Mouse (Mus musculus): Measurements from ENCODE around the gene Tcerg1l. TPM values are rescaled to one million over a fixed set of nuclear protein-coding genes. Genes with fewer than 3 reads are reported as not detected.

Gene Tcerg1l
- polyA plus RNA-seq, 1 experiment from 2014 or later = 0.23 TPM

DNA sequence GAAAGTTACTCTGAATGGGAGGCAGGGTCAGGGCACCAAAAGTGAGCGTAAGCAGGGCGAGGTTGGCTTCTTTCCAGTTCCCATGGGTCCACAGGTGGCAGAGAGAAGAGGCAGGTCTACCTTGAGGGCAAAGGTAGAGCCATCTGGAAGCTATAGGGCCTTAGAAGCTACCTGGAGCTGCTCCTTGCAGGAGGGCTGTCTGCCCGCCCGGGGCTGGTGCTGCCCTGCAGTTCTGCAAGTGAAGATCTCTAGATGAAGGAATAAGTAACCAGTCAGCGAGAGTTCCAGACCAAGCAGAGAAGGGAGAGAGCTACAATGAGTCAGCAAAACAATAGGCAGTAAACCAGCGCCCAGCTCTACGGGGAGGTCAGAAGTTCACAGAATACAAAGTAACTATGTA is 22.0 kb downstream of the Tcerg1l start:
- Histone ChIP-seq H3K4me2 (ENCODE audit: low read depth, low read length) (no peak overlapping the region), H3K9me3 (replicated peaks; ENCODE audit: control insufficient read depth, low read length) (no peaks in the 10 kb centered on the region), H3K27ac (ENCODE audit: low read length) (no peak overlapping the region), H3K4me3 (replicated peaks; ENCODE audit: low read length) (no peak overlapping the region), H3K27me3 (ENCODE audit: control insufficient read depth, insufficient read depth, low read length) (no peaks in the 10 kb centered on the region), H3K36me3 (ENCODE audit: control insufficient read depth, insufficient read depth, low read length) (no peaks in the 10 kb centered on the region), H3K9ac (ENCODE audit: low read length) (no peak overlapping the region), H3K4me1 (ENCODE audit: control insufficient read depth, insufficient read depth, low read length) (peaks cover 5% of the 10 kb centered on the region; the same call in 1 of the 2 replicates)
- peak; percentile 47; the same call in 1 of the 2 replicates for ATAC-seq (ENCODE audit: insufficient read depth, low FRiP score)
- WGBS = 37% methylated on average over 7 of the region's 7 CpGs

DNA sequence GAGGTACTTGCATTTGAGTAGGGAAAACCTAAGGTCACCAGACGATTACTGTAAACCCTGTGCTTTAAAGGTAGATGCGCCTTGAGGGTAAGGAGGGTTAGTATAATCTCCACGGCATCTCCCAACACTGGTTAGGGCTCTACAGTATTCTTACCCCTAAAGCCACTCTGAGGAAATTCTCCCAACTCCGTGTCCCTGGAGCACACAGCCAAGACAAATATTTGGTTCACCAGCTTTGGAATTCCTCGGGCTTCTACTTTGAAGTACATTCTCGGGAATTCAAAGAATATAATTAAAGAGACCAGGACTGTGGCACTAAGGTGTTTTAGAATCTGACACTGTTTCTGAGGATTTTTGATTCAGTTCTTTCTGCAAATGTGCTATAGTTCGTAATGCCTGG is 23.2 kb downstream of the Tcerg1l start:
- Histone ChIP-seq H3K36me3 (ENCODE audit: control insufficient read depth, insufficient read depth, low read length) (no peaks in the 10 kb centered on the region), H3K4me3 (replicated peaks; ENCODE audit: low read length) (no peak overlapping the region), H3K9ac (ENCODE audit: low read length) (no peak overlapping the region), H3K4me1 (ENCODE audit: control insufficient read depth, insufficient read depth, low read length) (peaks cover 5% of the 10 kb centered on the region; the same call in 1 of the 2 replicates), H3K9me3 (replicated peaks; ENCODE audit: control insufficient read depth, low read length) (no peaks in the 10 kb centered on the region), H3K27ac (ENCODE audit: low read length) (no peak overlapping the region), H3K27me3 (ENCODE audit: control insufficient read depth, insufficient read depth, low read length) (no peaks in the 10 kb centered on the region), H3K4me2 (ENCODE audit: low read depth, low read length) (no peak overlapping the region)
- WGBS = 50% methylated on average over 7 of the region's 7 CpGs
- no peak for ATAC-seq (ENCODE audit: insufficient read depth, low FRiP score)

DNA sequence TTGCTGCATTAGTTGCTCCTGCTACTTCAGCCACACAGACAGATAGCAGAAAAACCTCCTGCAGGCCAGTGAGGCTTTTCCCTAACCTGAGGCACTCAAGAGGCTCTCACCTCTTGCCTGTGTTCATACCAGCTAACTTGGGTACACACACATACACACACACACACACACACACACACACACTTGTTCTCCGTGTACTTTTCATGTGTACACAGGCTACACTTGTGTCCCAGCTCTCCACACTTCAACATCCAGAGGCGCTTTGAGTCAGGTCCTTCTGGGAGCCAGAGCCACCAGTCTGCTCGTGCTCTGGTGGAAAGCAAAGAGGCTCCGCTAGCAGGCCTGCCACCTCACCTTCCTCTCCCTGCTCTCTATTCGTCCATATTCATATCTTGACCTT is 24.0 kb downstream of the Tcerg1l start:
- peaks cover 5% of the 10 kb centered on the region; the same call in 1 of the 2 replicates for H3K4me1 ChIP-seq (ENCODE audit: control insufficient read depth, insufficient read depth, low read length)
- no peaks in the 10 kb centered on the region for H3K27me3 ChIP-seq (ENCODE audit: control insufficient read depth, insufficient read depth, low read length)
- H3K4me3 ChIP-seq (replicated peaks; ENCODE audit: low read length) = no peak overlapping the region
- H3K9me3 ChIP-seq (replicated peaks; ENCODE audit: control insufficient read depth, low read length) = no peaks in the 10 kb centered on the region
- 73% methylated on average over 5 of the region's 5 CpGs for WGBS
- ATAC-seq (ENCODE audit: insufficient read depth, low FRiP score) = no peak; the same call in 1 of the 2 replicates
- H3K9ac ChIP-seq (ENCODE audit: low read length) = no peak overlapping the region
- no peaks in the 10 kb centered on the region for H3K36me3 ChIP-seq (ENCODE audit: control insufficient read depth, insufficient read depth, low read length)
- no peak overlapping the region for H3K4me2 ChIP-seq (ENCODE audit: low read depth, low read length)
- no peak overlapping the region for H3K27ac ChIP-seq (ENCODE audit: low read length)

DNA sequence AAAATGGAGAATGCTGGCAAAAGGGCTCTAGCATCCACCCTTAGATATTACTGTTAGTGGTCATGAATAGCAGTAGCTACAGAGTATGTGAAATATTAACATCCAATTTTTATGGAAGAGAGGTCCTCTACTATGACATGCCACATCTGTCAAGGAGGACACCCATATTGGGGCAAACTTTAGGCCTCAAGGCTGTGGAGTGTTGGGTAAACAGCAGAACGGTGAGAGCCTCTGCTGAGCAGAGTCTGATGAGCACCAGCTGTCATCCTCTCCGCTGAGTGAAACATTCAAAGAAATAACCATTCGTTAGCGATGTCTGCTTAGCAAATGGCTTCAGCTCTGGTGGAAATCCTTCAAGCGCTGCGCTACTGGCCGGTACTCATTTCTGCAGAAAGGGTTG is 30.0 kb downstream of the Tcerg1l start:
- 39% methylated on average over 7 of the region's 7 CpGs for WGBS
- no peak overlapping the region for H3K27ac ChIP-seq (ENCODE audit: low read length)
- no peak overlapping the region for H3K4me3 ChIP-seq (replicated peaks; ENCODE audit: low read length)
- H3K4me1 ChIP-seq (ENCODE audit: control insufficient read depth, insufficient read depth, low read length) = no peaks in the 10 kb centered on the region
- no peaks in the 10 kb centered on the region for H3K36me3 ChIP-seq (ENCODE audit: control insufficient read depth, insufficient read depth, low read length)
- H3K27me3 ChIP-seq (ENCODE audit: control insufficient read depth, insufficient read depth, low read length) = no peaks in the 10 kb centered on the region
- no peaks in the 10 kb centered on the region for H3K9me3 ChIP-seq (replicated peaks; ENCODE audit: control insufficient read depth, low read length)
- H3K9ac ChIP-seq (ENCODE audit: low read length) = no peak overlapping the region
- no peak; the same call in 1 of the 2 replicates for ATAC-seq (ENCODE audit: insufficient read depth, low FRiP score)
- no peak overlapping the region for H3K4me2 ChIP-seq (ENCODE audit: low read depth, low read length)

DNA sequence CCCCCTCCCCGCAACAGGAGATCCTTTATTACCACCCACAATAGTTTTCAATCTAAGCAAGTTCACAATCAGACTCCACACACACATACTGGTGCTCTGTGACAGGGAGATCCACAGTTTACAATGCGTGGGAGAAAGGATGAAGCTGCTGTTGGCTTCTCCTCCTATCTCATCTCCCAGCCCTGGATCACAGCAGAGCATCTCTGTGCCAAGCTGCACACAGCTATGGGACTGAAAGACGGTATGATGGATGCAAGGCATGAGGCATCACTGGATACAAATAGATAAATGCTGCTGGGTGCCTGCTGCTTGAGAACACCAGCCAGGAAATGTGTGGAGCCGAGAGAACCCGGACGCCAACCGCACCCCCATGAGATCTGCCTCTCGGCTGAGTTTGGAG is 32.0 kb downstream of the Tcerg1l start:
- Histone ChIP-seq H3K4me1 (ENCODE audit: control insufficient read depth, insufficient read depth, low read length) (no peaks in the 10 kb centered on the region), H3K27me3 (ENCODE audit: control insufficient read depth, insufficient read depth, low read length) (no peaks in the 10 kb centered on the region), H3K4me2 (ENCODE audit: low read depth, low read length) (no peak overlapping the region), H3K27ac (ENCODE audit: low read length) (no peak overlapping the region), H3K4me3 (replicated peaks; ENCODE audit: low read length) (no peak overlapping the region), H3K36me3 (ENCODE audit: control insufficient read depth, insufficient read depth, low read length) (no peaks in the 10 kb centered on the region), H3K9me3 (replicated peaks; ENCODE audit: control insufficient read depth, low read length) (no peaks in the 10 kb centered on the region), H3K9ac (ENCODE audit: low read length) (no peak overlapping the region)
- WGBS = 40% methylated on average over 8 of the region's 8 CpGs
- ATAC-seq (ENCODE audit: insufficient read depth, low FRiP score) = no peak

DNA sequence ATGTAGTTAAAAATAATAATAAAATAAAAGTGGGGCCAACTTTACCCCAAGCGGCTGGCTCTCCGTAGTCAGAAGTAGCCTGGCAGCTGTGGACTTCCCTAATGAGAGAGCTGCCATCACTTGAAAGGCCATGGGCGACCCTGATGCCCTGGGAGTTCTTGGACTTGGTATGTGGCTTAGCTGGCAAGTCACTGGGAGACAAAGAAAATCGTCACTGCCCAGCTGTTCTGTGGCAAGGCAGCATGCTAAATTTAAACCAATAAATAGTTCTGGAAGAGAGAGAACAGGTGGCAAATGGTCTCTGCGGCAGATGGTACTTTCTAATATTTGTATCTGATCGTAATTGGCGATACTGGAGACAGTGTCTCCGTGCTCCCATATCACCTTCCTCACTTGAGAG is 40.1 kb downstream of the Tcerg1l start:
- 61% methylated on average over 8 of the region's 8 CpGs for WGBS
- Histone ChIP-seq H3K27ac (ENCODE audit: low read length) (no peak overlapping the region), H3K9ac (ENCODE audit: low read length) (no peak overlapping the region)

DNA sequence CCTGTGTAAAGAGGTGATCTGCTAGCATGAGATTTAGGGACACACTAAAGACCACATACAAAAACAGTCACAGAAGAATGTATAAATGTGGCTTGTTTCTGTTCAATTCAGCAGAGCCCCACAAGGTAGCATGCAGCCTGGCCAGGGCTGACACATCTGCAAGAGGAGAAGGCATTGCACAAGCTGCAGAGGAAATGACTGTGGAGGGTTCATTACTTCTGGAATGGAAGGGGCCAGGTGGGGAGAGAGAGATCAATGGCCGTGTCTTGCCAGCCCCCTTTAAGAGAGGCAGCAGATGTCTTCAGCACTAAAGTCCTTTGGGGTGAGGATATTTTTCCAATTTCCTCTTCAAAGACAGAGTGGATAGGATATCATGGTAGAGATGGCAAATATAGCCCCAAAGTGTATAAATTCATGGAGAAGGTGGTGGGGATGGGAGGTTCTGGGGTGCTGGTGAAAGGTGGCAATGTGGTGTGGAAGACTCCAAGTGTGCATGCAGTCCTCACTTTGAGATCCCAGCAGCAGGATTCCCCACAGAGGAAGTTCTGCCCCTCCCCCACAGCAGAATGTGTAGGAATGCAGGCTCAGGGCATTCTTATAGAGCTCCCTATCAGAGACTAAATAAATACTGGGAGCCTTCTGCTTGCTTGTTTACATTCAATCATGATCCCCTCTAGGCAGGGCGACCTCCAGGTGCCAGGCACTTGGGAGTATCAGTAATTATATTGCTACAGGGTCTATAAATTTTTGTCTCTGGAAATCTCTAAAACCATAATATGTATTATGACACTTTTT is 40.7 kb downstream of the Tcerg1l start:
- Histone ChIP-seq H3K36me3 (ENCODE audit: control insufficient read depth, insufficient read depth, low read length) (no peaks in the 10 kb centered on the region), H3K9me3 (replicated peaks; ENCODE audit: control insufficient read depth, low read length) (no peaks in the 10 kb centered on the region), H3K9ac (ENCODE audit: low read length) (no peak overlapping the region), H3K4me3 (replicated peaks; ENCODE audit: low read length) (no peak overlapping the region), H3K4me2 (ENCODE audit: low read depth, low read length) (no peak overlapping the region), H3K4me1 (ENCODE audit: control insufficient read depth, insufficient read depth, low read length) (0 out of 2 replicates have a peak, but pooled peaks cover 4% of the 10 kb centered on the region), H3K27ac (ENCODE audit: low read length) (no peak overlapping the region), H3K27me3 (ENCODE audit: control insufficient read depth, insufficient read depth, low read length) (no peaks in the 10 kb centered on the region)
- no peak for ATAC-seq (ENCODE audit: insufficient read depth, low FRiP score)
- WGBS = 14% methylated on average over 2 of the region's 2 CpGs

More for the DNA sequence above, 40.1 kb downstream of the Tcerg1l start:
- H3K4me1 ChIP-seq (ENCODE audit: control insufficient read depth, insufficient read depth, low read length) = 0 out of 2 replicates have a peak, but pooled peaks cover 4% of the 10 kb centered on the region
- H3K9me3 ChIP-seq (replicated peaks; ENCODE audit: control insufficient read depth, low read length) = no peaks in the 10 kb centered on the region
- H3K4me3 ChIP-seq (replicated peaks; ENCODE audit: low read length) = no peak overlapping the region
- H3K36me3 ChIP-seq (ENCODE audit: control insufficient read depth, insufficient read depth, low read length) = no peaks in the 10 kb centered on the region
- no peak for ATAC-seq (ENCODE audit: insufficient read depth, low FRiP score)
- H3K27me3 ChIP-seq (ENCODE audit: control insufficient read depth, insufficient read depth, low read length) = no peaks in the 10 kb centered on the region
- H3K4me2 ChIP-seq (ENCODE audit: low read depth, low read length) = no peak overlapping the region

DNA sequence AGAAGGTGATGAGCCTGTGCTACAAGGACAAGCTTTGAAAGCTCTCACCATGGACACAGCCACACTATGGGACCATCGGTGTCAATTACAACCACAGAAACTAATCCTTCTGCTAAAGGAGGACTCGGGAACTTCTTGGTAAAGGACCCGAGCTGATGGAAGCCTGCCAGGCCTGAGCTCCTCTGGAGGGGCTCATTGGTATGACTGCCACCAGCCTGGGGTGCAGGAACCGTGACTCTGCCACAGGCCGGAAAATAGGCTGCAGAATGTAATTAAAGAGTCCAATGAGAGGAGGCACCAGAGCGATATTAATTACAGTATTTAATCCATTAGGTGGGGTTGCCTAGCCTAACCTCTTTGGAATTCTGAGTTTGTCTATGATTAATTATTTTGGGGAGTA is 52.1 kb downstream of the Tcerg1l start:
- WGBS = 77% methylated on average over 6 of the region's 6 CpGs
- H3K27me3 ChIP-seq (ENCODE audit: control insufficient read depth, insufficient read depth, low read length) = no peaks in the 10 kb centered on the region
- no peaks in the 10 kb centered on the region for H3K36me3 ChIP-seq (ENCODE audit: control insufficient read depth, insufficient read depth, low read length)
- no peaks in the 10 kb centered on the region for H3K9me3 ChIP-seq (replicated peaks; ENCODE audit: control insufficient read depth, low read length)
- H3K27ac ChIP-seq (ENCODE audit: low read length) = no peak overlapping the region
- H3K4me2 ChIP-seq (ENCODE audit: low read depth, low read length) = no peak overlapping the region
- no peak for ATAC-seq (ENCODE audit: insufficient read depth, low FRiP score)
- no peak overlapping the region for H3K9ac ChIP-seq (ENCODE audit: low read length)
- H3K4me1 ChIP-seq (ENCODE audit: control insufficient read depth, insufficient read depth, low read length) = no peaks in the 10 kb centered on the region
- H3K4me3 ChIP-seq (replicated peaks; ENCODE audit: low read length) = no peak overlapping the region

DNA sequence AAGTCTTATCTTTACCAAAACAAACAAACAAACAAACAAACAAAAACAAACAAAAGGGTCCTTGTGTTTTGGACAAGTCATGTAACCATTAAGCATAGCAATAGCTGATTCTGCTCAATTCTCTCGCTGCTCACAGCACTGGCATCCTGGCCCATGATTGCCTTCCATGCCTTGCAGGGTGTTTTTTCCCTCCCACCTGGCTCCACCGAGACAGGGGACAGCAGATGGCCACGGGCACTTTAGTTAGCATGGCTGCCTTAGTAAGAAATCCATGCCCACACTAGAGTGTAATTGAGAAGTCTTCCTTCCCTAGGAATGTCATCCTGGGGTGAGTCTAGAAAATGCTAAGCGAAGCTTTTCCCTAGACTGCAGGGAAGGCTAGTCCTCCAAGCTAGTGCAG is 59.1 kb downstream of the Tcerg1l start:
- no peaks in the 10 kb centered on the region for H3K27me3 ChIP-seq (ENCODE audit: control insufficient read depth, insufficient read depth, low read length)
- WGBS = 59% methylated on average over 4 of the region's 4 CpGs
- H3K9me3 ChIP-seq (replicated peaks; ENCODE audit: control insufficient read depth, low read length) = no peaks in the 10 kb centered on the region
- H3K4me3 ChIP-seq (replicated peaks; ENCODE audit: low read length) = no peak overlapping the region
- H3K36me3 ChIP-seq (ENCODE audit: control insufficient read depth, insufficient read depth, low read length) = no peaks in the 10 kb centered on the region
- H3K9ac ChIP-seq (ENCODE audit: low read length) = no peak overlapping the region
- no peaks in the 10 kb centered on the region for H3K4me1 ChIP-seq (ENCODE audit: control insufficient read depth, insufficient read depth, low read length)
- no peak for ATAC-seq (ENCODE audit: insufficient read depth, low FRiP score)
- H3K4me2 ChIP-seq (ENCODE audit: low read depth, low read length) = no peak overlapping the region
- no peak overlapping the region for H3K27ac ChIP-seq (ENCODE audit: low read length)
